Mouse (Mus musculus) forebrain, embryonic 15.5 days (tissue): ENCODE results near the gene Lekr1. TPM values are rescaled to one million over a fixed set of nuclear protein-coding genes. Genes with fewer than 3 reads are reported as not detected.

Experiments
- ATAC-seq: fragments of 200-750 bp; cut with Nextera tagmentation; replicated peaks from 2 replicates; pipeline ENCODE4 v1.8.0; 2017; ENCODE audit warnings: mild to moderate bottlenecking, moderate TSS enrichment, moderate library complexity
- H3K27ac ChIP-seq: fragments of 300-500 bp; sonication (generic); replicated peaks from 2 replicates; pipeline ENCODE4 v1.5.1; 2015; ENCODE audit warnings: mild to moderate bottlenecking, inconsistent platforms
- H3K27me3 ChIP-seq: fragments of 300-500 bp; sonication (generic); 2 replicates; pipeline ENCODE4 v1.6.1; 2015; ENCODE audit warnings: inconsistent platforms
- H3K36me3 ChIP-seq: fragments of 300-500 bp; sonication (generic); 2 replicates; pipeline ENCODE4 v1.6.1; 2015; ENCODE audit warnings: mild to moderate bottlenecking, inconsistent platforms
- H3K4me1 ChIP-seq: fragments of 300-500 bp; sonication (generic); 2 replicates; pipeline ENCODE4 v1.6.1; 2015; ENCODE audit warnings: inconsistent platforms
- H3K4me2 ChIP-seq: fragments of 300-500 bp; sonication (generic); replicated peaks from 2 replicates; pipeline ENCODE4 v1.6.1; 2015; ENCODE audit warnings: mild to moderate bottlenecking, inconsistent platforms
- H3K4me3 ChIP-seq: fragments of 300-500 bp; sonication (generic); 2 replicates; pipeline ENCODE4 v1.5.1; 2015; ENCODE audit warnings: mild to moderate bottlenecking, inconsistent platforms
- H3K9ac ChIP-seq: fragments of 300-500 bp; sonication (generic); replicated peaks from 2 replicates; pipeline ENCODE4 v1.6.1; 2015; ENCODE audit warnings: mild to moderate bottlenecking, inconsistent platforms
- H3K9me3 ChIP-seq: fragments of 300-500 bp; sonication (generic); 2 replicates; pipeline ENCODE4 v1.6.1; 2016; ENCODE audit warnings: inconsistent platforms
- WGBS: fragments of 180-500 bp; shearing (Covaris S2); methylation state at CpG from one replicate; pipeline ENCODE4 v1.1.7; 2015; ENCODE audit warnings: mixed read lengths; 5-methylcytosine and 5-hydroxymethylcytosine counted together
- polyA plus RNA-seq: library from polyadenylated mRNA; unstranded; fragments of >200 nt; fragmentation: Nextera tagmentation; extraction: Ambion mirVana; gene quantifications from 2 replicates; pipeline ENCODE4 v1.2.1, GENCODE M21; 2015

The Lekr1 gene
- polyA plus RNA-seq, 1 experiment from 2014 or later, result 6.8 TPM

DNA sequence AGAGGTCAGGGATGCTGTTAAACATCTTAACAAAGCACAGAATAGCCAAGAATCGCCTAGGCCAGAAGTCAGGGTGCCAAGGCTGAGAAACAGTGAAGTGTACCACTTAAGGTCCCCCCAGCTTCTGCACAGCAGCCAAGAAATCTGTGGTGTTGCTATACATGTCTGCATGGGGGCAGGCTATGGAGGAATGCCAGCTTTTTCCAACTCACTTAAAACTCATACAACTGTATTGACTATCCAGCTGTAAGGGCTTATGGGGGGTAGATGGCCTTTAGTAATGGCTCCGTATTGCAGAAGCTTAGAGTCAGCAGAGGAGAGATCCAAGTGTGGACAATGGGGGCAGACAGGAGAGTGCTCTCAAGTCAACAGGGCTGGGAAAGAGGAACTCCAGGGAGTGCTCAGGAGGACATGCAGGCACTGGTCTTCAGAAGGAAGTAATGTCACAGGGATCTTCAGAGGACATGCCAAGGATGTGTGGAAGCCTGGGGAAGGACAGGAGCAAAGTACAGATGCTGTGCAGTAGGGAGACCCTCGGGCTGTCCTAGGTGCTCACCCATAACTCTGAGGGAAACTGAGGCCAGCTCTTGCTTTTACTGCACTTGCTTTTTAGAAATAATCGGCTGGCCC lies 181.2 kb downstream of the Lekr1 start:
- Histone ChIP-seq H3K4me1 (no peaks in the 10 kb centered on the region), H3K4me2 (no peak overlapping the region), H3K27ac (no peak overlapping the region), H3K9me3 (no peaks in the 10 kb centered on the region), H3K9ac (no peak overlapping the region), H3K36me3 (no peaks in the 10 kb centered on the region), H3K27me3 (no peaks in the 10 kb centered on the region), H3K4me3 (no peak overlapping the region)
- ATAC-seq, result no peak
- WGBS, result 85% methylated on average over 4 of the region's 4 CpGs

DNA sequence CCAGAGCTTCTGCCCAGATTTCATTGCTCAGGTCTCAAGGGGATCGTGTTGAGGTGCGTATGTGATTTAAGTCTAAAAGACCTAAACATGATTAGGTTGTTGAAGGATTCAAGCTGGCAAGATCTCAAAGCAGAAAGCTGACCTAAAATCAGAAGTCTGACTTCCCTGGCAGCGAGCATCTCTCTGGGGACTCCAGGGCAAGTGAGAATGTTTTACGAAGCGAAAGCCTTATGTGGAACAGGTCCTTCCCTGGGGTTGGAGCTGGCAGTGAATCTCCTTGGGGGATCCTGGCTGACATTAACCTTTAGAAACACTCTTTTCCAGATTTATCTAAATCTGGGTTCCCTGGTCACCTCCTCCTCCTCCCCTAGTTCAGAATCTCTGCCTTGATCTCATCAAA lies 187.7 kb downstream of the Lekr1 start:
- Histone ChIP-seq H3K4me2 (no peak overlapping the region), H3K4me3 (no peak overlapping the region), H3K36me3 (no peaks in the 10 kb centered on the region), H3K4me1 (peaks cover under 1% of the 10 kb centered on the region; the same call in 1 of the 2 replicates), H3K27me3 (no peaks in the 10 kb centered on the region), H3K9me3 (no peaks in the 10 kb centered on the region), H3K9ac (no peak overlapping the region), H3K27ac (no peak overlapping the region)
- no peak for ATAC-seq
- 95% methylated on average over 5 of the region's 5 CpGs for WGBS

DNA sequence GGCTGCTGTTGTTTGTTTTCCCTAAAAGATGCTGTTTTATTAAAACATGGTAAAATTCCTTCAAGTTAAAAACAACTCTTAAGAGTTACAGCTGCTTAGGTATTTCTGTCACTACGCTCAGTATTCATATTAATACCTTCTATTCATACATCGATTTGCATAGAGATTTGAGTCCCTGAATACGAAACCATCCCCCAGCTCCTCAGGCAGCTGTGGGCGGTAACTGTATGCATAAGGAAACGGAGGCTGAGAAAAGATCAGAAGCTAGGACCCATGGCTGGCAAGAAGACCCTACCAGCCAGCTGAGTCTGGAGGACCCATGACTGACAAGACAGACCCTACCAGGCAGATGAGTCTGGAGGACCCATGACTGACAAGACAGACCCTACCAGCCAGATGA lies 189.5 kb downstream of the Lekr1 start:
- ATAC-seq, result no peak
- WGBS, result 83% methylated on average over 5 of the region's 5 CpGs

DNA sequence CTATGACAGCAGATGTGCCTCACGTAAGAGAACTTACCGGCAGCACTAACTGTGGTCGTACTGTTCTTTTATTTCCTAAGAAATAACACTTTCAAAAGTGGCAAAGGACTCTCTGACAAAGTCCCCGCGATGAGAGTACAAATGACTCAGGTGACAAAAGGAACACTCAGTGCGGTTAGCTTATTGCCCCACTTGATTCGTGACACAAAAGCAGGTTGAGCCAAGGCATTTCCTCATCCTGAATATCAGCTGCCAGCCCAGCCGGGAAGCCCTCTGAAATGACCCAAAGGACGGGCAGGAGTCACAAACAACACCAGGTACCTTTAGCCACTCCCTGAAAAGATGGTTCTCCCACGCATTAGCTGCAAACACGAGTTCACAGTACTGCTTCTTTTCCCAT lies 192.1 kb downstream of the Lekr1 start:
- no peak for ATAC-seq
- Histone ChIP-seq H3K9me3 (no peaks in the 10 kb centered on the region), H3K27me3 (no peaks in the 10 kb centered on the region), H3K4me3 (no peak overlapping the region), H3K4me1 (peaks cover 26% of the 10 kb centered on the region), H3K9ac (no peak overlapping the region), H3K27ac (no peak overlapping the region), H3K4me2 (no peak overlapping the region), H3K36me3 (no peaks in the 10 kb centered on the region)
- WGBS, result 40% methylated on average over 11 of the region's 11 CpGs

More for the DNA sequence above, 189.5 kb downstream of the Lekr1 start:
- Histone ChIP-seq H3K9me3 (no peaks in the 10 kb centered on the region), H3K27me3 (no peaks in the 10 kb centered on the region), H3K4me2 (no peak overlapping the region), H3K9ac (no peak overlapping the region), H3K4me3 (no peak overlapping the region), H3K4me1 (peaks cover 3% of the 10 kb centered on the region; the same call in 1 of the 2 replicates), H3K36me3 (no peaks in the 10 kb centered on the region), H3K27ac (no peak overlapping the region)

DNA sequence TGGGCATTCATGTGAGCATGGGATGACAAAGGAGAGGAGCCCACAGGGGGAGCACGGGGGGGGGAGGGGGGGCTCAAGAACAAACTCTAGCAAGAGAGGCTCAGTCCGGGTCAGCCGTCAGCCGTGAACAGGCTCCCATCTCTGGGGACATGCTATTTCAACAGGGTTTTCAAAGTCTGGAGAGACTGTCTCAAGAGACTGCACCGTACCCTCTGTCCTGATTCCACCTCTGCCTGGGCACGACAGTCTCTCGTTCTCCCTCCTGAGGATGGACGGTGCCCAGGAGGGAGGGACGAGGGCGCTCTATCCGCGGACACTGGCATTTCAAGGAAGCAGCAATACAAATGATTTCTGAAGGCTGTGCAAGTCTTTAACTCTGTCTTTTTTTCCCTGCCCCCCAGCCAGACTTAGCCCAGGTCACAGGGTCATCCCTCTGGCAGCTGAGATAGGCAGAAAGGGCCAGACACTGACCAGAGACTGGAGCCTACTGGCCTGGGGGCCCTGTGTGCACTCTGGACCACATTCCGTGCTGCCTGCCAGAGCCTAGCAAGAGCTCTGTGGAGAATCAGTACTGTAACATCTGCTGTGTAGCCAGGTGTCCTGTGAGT lies 192.8 kb downstream of the Lekr1 start:
- H3K9ac ChIP-seq, result no peak overlapping the region
- H3K4me1 ChIP-seq, result peaks cover 33% of the 10 kb centered on the region
- 27% methylated on average over 13 of the region's 13 CpGs for WGBS
- H3K27me3 ChIP-seq, result no peaks in the 10 kb centered on the region
- H3K36me3 ChIP-seq, result no peaks in the 10 kb centered on the region
- no peaks in the 10 kb centered on the region for H3K9me3 ChIP-seq
- no peak overlapping the region for H3K4me3 ChIP-seq
- no peak overlapping the region for H3K27ac ChIP-seq
- H3K4me2 ChIP-seq, result no peak overlapping the region
- ATAC-seq, result no peak

DNA sequence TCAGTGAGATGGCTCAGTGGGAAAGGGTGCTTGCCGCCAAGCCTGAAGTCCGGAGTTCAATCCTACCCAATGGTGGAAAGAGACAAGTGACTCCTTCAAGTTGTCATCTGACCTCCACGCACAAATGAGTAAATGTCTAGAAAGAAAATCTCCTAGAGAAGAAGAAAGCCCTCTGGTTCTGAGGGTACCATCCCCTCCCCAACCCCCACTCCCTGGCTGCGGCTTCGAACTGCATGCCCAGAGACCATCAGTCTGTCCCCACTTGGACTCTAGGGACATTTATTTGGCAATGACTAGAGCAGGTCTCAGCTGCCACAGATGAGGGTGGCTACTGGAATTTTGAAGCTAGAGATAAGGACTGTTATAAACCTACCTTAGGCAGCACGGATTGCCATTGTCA lies 193.7 kb downstream of the Lekr1 start:
- Histone ChIP-seq H3K9me3 (no peaks in the 10 kb centered on the region), H3K4me1 (peaks cover 38% of the 10 kb centered on the region), H3K36me3 (no peaks in the 10 kb centered on the region), H3K27me3 (no peaks in the 10 kb centered on the region), H3K4me2 (no peak overlapping the region), H3K9ac (no peak overlapping the region), H3K4me3 (no peak overlapping the region), H3K27ac (no peak overlapping the region)
- no peak for ATAC-seq
- WGBS, result 91% methylated on average over 6 of the region's 6 CpGs

DNA sequence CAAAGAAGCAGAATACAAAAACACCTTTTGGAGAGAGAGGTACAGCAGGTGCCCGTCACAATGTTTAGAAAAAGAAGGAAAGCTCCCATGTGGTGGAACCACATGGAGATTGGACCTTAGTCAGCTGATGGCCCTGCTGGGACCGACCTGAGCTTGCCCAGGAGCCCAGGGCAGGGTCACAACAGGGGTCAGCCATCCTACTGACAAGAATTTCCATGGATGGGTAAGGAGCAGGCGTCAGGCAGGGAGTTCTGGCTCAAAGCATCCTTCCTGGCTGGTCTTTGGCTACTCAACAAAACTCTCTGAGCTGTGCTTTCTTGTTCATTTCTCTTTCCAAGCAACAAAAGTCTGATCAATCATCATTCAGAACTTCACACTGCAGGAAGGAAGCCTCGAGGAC lies 194.9 kb downstream of the Lekr1 start:
- Histone ChIP-seq H3K27me3 (no peaks in the 10 kb centered on the region), H3K4me3 (no peak overlapping the region), H3K27ac (no peak overlapping the region), H3K4me2 (no peak overlapping the region), H3K9ac (no peak overlapping the region), H3K9me3 (no peaks in the 10 kb centered on the region), H3K4me1 (peaks cover 38% of the 10 kb centered on the region), H3K36me3 (no peaks in the 10 kb centered on the region)
- 32% methylated on average over 4 of the region's 4 CpGs for WGBS
- ATAC-seq, result no peak

DNA sequence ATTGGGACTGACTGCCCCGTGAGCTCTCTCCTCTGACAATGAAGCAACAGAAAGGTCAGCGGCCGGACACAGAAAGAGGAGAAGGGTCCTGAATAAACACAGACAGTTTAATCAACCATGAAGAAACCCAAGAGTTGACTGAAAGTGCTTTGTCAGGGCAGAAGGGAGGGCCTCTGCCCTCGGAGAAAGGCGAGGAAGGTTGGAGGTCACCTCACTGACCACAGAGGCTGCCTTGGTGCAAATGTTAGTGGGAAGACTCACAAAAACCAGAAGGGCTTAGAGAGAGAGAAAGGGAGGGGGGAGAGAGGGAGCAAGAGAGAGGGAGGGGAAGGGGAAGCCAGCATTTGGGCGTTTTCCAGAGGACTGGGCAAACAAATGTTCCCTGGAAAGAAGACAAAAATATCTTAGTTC lies 195.4 kb downstream of the Lekr1 start:
- Histone ChIP-seq H3K36me3 (no peaks in the 10 kb centered on the region), H3K4me2 (no peak overlapping the region), H3K27me3 (no peaks in the 10 kb centered on the region), H3K27ac (0 out of 2 replicates have a peak overlapping the region, but pooled peaks have one; percentile 25), H3K9me3 (no peaks in the 10 kb centered on the region), H3K4me1 (peaks cover 38% of the 10 kb centered on the region), H3K4me3 (no peak overlapping the region), H3K9ac (no peak overlapping the region)
- 0 out of 2 replicates have a peak, but pooled peaks have one; percentile 3 for ATAC-seq
- WGBS, result 9% methylated on average over 6 of the region's 6 CpGs

DNA sequence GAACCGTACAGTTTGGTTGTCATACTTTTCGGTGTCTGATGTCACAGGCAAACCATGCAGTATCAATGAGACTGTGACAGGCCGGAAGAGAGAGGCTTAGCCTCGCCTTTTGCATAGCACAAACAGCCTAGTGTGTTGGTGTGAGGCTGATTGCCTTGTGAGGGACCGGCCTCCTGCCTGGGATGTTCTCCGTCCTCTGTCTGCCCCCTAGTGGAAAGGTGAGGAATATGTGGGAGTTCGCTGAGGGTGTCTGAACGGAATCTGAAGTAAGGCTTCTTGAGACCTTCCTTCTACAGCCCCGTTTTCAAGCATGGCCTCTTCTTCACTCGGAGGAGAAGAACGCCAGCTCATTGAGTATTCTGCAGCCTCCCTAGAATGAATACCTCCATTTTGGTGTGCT lies 197.3 kb downstream of the Lekr1 start:
- Histone ChIP-seq H3K9me3 (no peaks in the 10 kb centered on the region), H3K27me3 (no peaks in the 10 kb centered on the region), H3K4me3 (peak overlapping the region; percentile 18), H3K9ac (0 out of 2 replicates have a peak overlapping the region, but pooled peaks have one; percentile 24), H3K4me1 (peaks cover 38% of the 10 kb centered on the region), H3K27ac (peak overlapping the region; percentile 25; the same call in 1 of the 2 replicates), H3K4me2 (peak overlapping the region; percentile 44), H3K36me3 (no peaks in the 10 kb centered on the region)
- ATAC-seq, result peak; percentile 90
- 2% methylated on average over 11 of the region's 11 CpGs for WGBS

DNA sequence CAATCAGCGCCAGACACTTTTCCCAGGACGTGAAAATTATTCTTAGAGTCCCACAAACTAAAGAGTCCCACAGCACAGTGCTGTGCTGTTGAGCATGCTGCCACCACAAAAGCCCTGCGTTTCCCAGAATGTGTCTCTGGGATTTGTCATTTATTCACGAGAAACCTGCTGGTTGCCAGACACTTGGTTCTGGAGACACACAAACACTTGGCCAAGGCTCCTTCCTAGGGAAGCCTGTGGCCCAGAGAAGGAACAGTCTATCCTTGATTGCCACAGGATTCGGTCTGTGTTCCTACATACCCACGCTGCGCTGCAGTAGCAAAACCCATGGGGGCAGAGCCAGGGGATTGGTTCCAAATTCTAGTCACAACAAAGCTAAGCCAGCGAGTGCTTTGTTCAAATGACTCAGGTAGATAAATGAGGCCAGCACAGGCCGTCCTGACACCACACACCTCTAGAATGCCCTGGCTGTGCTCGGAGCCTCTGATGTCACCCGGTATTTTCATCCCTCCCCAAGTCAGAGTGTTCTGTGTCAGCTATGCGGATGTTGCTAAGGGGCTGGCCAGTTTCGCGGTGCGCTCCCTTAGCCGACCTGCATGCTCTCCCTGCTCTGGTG lies 197.8 kb downstream of the Lekr1 start:
- WGBS, result 23% methylated on average over 16 of the region's 16 CpGs
- no peak overlapping the region; the same call in 1 of the 2 replicates for H3K27ac ChIP-seq
- no peaks in the 10 kb centered on the region for H3K36me3 ChIP-seq
- H3K9me3 ChIP-seq, result no peaks in the 10 kb centered on the region
- peak; percentile 53 for ATAC-seq
- H3K4me3 ChIP-seq, result peak overlapping the region; percentile 18
- peak overlapping the region; percentile 44 for H3K4me2 ChIP-seq
- peaks cover 36% of the 10 kb centered on the region for H3K4me1 ChIP-seq
- no peaks in the 10 kb centered on the region for H3K27me3 ChIP-seq
- 0 out of 2 replicates have a peak overlapping the region, but pooled peaks have one; percentile 24 for H3K9ac ChIP-seq

DNA sequence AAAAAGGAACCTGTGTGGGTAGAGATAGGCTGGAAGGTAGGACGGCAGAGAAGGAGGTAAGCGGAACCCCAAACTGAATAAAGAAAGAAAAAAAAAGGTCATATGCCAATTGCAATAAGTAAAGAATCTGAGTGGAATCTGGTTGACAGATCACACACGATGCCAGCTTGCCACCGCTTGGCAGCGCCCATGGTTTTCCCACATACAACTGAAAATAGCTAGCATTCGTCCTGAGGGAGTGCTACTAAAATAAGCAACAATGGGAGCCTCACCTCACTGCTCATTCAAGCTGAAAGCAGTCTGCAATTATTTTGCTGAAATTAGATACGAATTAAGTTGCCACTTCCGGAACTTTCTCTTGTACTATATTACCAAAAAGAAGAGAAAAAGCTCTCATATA lies 202.9 kb downstream of the Lekr1 start:
- Histone ChIP-seq H3K27me3 (no peaks in the 10 kb centered on the region), H3K27ac (no peak overlapping the region), H3K9me3 (no peaks in the 10 kb centered on the region), H3K36me3 (no peaks in the 10 kb centered on the region), H3K4me2 (no peak overlapping the region), H3K9ac (no peak overlapping the region), H3K4me1 (peaks cover 12% of the 10 kb centered on the region), H3K4me3 (no peak overlapping the region)
- 65% methylated on average over 8 of the region's 8 CpGs for WGBS
- ATAC-seq, result no peak

DNA sequence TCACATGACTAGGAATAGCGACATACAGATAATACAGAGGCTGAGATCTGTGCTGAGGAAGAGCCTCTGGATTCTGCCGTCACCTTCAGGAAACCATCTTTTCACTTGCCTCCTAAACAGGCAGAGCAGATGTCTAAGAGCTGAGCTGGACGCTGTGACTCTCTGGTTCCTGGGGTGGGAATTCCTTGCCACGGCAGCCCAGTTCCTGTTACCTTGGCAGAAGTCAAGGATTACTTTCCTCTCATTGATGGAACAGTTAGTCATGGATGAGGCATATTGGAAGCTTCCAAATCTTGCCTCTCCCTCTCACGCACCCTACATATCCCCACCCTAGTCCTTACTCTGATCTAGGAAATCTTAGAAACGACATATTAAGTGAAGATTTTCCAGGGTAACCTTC lies 203.7 kb downstream of the Lekr1 start:
- H3K4me3 ChIP-seq, result no peak overlapping the region
- H3K4me2 ChIP-seq, result no peak overlapping the region
- no peaks in the 10 kb centered on the region for H3K9me3 ChIP-seq
- ATAC-seq, result no peak
- H3K27ac ChIP-seq, result no peak overlapping the region
- no peaks in the 10 kb centered on the region for H3K27me3 ChIP-seq
- no peaks in the 10 kb centered on the region for H3K36me3 ChIP-seq
- H3K9ac ChIP-seq, result no peak overlapping the region
- 85% methylated on average over 6 of the region's 6 CpGs for WGBS
- peaks cover 8% of the 10 kb centered on the region for H3K4me1 ChIP-seq
